Mouse (Mus musculus) CH12.LX (cell line): ENCODE measurements around the gene Nek1. TPM values are rescaled to one million over a fixed set of nuclear protein-coding genes. Genes with fewer than 3 reads are reported as not detected.

Experiments
- DNase-seq: peaks from one replicate; pipeline ENCODE4 v3.0.0-alpha.2; 2013; ENCODE audit errors: extremely low read depth
- H3K27ac ChIP-seq: 2 replicates; pipeline ENCODE4 v1.5.1; 2012; ENCODE audit warnings: low read depth, mild to moderate bottlenecking, control low read depth, moderate library complexity; ENCODE audit not compliant: insufficient read depth
- H3K27me3 ChIP-seq: replicated peaks from 2 replicates; pipeline ENCODE3; 2012; ENCODE audit warnings: inconsistent platforms
- H3K36me3 ChIP-seq, 2 experiments: replicated peaks in 1 of 2; 2 replicates each; pipeline versions ENCODE3 to v1.6.1; 2012; ENCODE audit warnings: inconsistent platforms in 1 of 2, low read length in 1 of 2, mild to moderate bottlenecking in 1 of 2, mixed read lengths in 1 of 2, moderate library complexity in 1 of 2; ENCODE audit not compliant: control insufficient read depth in 1 of 2, insufficient read depth in 1 of 2
- H3K4me1 ChIP-seq, 2 experiments: 2 replicates each; pipeline ENCODE4 v1.6.1; 2012; ENCODE audit warnings: inconsistent platforms in 1 of 2, moderate library complexity in 1 of 2; ENCODE audit not compliant: insufficient read depth in 2 of 2, control insufficient read depth in 1 of 2
- H3K4me2 ChIP-seq: 2 replicates; pipeline ENCODE4 v1.6.1; 2012; ENCODE audit warnings: low read depth, mild to moderate bottlenecking, control low read depth; ENCODE audit not compliant: poor library complexity, insufficient read depth, severe bottlenecking
- H3K4me3 ChIP-seq, 3 experiments: fragments of 150-350 bp in 1 of 3; sonication (generic) in 1 of 3; replicated peaks in 1 of 3; 2 replicates each; pipeline versions ENCODE3 to v1.5.1; 2011 to 2012; ENCODE audit warnings: low read depth in 2 of 3, low read length in 2 of 3, mild to moderate bottlenecking in 2 of 3, moderate library complexity in 2 of 3, control low read depth in 1 of 3, improper control_type of control experiment in 1 of 3, inconsistent platforms in 1 of 3, mixed read lengths in 1 of 3; ENCODE audit not compliant: poor library complexity in 1 of 3
- H3K79me2 ChIP-seq: replicated peaks from 2 replicates; pipeline ENCODE4 v1.6.1; 2012; ENCODE audit warnings: mild to moderate bottlenecking, moderate library complexity; ENCODE audit not compliant: control insufficient read depth, poor library complexity, insufficient read depth, severe bottlenecking; ENCODE audit errors: extremely low read depth
- H3K9ac ChIP-seq: 2 replicates; pipeline ENCODE4 v1.6.1; 2012; ENCODE audit warnings: low read depth, mild to moderate bottlenecking, control low read depth, moderate library complexity; ENCODE audit not compliant: insufficient read depth
- H3K9me3 ChIP-seq: replicated peaks from 2 replicates; pipeline ENCODE3; 2012; ENCODE audit warnings: low read length, inconsistent platforms, mixed read lengths
- BHLHE40 ChIP-seq: IDR thresholded peaks from 2 replicates; pipeline ENCODE4 v1.6.1; 2011; ENCODE audit warnings: mild to moderate bottlenecking, low read depth, low read length, improper control_type of control experiment
- CHD1 ChIP-seq: IDR thresholded peaks from 2 replicates; pipeline ENCODE4 v1.6.1; 2012; ENCODE audit warnings: low read depth, low read length, improper control_type of control experiment, inconsistent platforms
- CTCF ChIP-seq, 2 experiments: IDR thresholded peaks in 1 of 2; conservative IDR thresholded peaks in 1 of 2; 2 replicates each; pipeline ENCODE4 v1.5.1; 2011 to 2012; ENCODE audit warnings: low read depth in 2 of 2, low read length in 2 of 2, improper control_type of control experiment in 1 of 2, inconsistent platforms in 1 of 2, mild to moderate bottlenecking in 1 of 2, moderate library complexity in 1 of 2
- ELF1 ChIP-seq: IDR thresholded peaks from 2 replicates; pipeline ENCODE4 v1.6.1; 2014; ENCODE audit warnings: low read depth, mild to moderate bottlenecking, inconsistent platforms, low read length, improper control_type of control experiment
- EP300 ChIP-seq: IDR thresholded peaks from 2 replicates; pipeline ENCODE4 v1.6.1; 2011; ENCODE audit warnings: low read length, improper control_type of control experiment
- GABPA ChIP-seq: IDR thresholded peaks from 2 replicates; pipeline ENCODE4 v1.6.1; 2012; ENCODE audit warnings: low read depth, low read length, improper control_type of control experiment, inconsistent platforms; ENCODE audit not compliant: insufficient replicate concordance
- HCFC1 ChIP-seq: IDR thresholded peaks from 2 replicates; pipeline ENCODE4 v1.6.1; 2012; ENCODE audit warnings: low read depth, mild to moderate bottlenecking, inconsistent platforms, low read length, improper control_type of control experiment
- IRF4 ChIP-seq: IDR thresholded peaks from 2 replicates; pipeline ENCODE4 v1.6.1; 2014; ENCODE audit warnings: low read depth, mild to moderate bottlenecking, inconsistent platforms, low read length, improper control_type of control experiment
- JUN ChIP-seq: IDR thresholded peaks from 2 replicates; pipeline ENCODE4 v1.6.1; 2011; ENCODE audit warnings: low read depth, mild to moderate bottlenecking, low read length, improper control_type of control experiment, moderate library complexity; ENCODE audit not compliant: insufficient read depth
- JUND ChIP-seq: conservative IDR thresholded peaks from 2 replicates; pipeline ENCODE4 v1.6.1; 2011; ENCODE audit warnings: low read depth, low read length, improper control_type of control experiment
- MAFK ChIP-seq: IDR thresholded peaks from 2 replicates; pipeline ENCODE4 v1.6.1; 2011; ENCODE audit warnings: low read length, improper control_type of control experiment; ENCODE audit not compliant: insufficient replicate concordance
- MAZ ChIP-seq: IDR thresholded peaks from 2 replicates; pipeline ENCODE4 v1.6.1; 2012; ENCODE audit warnings: low read depth, mild to moderate bottlenecking, inconsistent platforms, low read length, improper control_type of control experiment, moderate library complexity
- MEF2A ChIP-seq: IDR thresholded peaks from 2 replicates; pipeline ENCODE4 v1.6.1; 2014; ENCODE audit warnings: low read depth, mild to moderate bottlenecking, inconsistent platforms, low read length, improper control_type of control experiment, borderline replicate concordance
- MXI1 ChIP-seq: IDR thresholded peaks from 2 replicates; pipeline ENCODE4 v1.6.1; 2011; ENCODE audit warnings: mild to moderate bottlenecking, low read depth, low read length, improper control_type of control experiment
- MYC ChIP-seq: IDR thresholded peaks from 2 replicates; pipeline ENCODE4 v1.6.1; 2011; ENCODE audit warnings: low read depth, mild to moderate bottlenecking, improper control_type of control experiment, low read length
- NRF1 ChIP-seq: IDR thresholded peaks from 2 replicates; pipeline ENCODE4 v1.6.1; 2014; ENCODE audit warnings: low read depth, mild to moderate bottlenecking, inconsistent platforms, low read length, improper control_type of control experiment, moderate library complexity
- PAX5 ChIP-seq: IDR thresholded peaks from 2 replicates; pipeline ENCODE4 v1.6.1; 2012; ENCODE audit warnings: low read length, inconsistent platforms, mixed read lengths
- POLR2AphosphoS2 ChIP-seq: IDR thresholded peaks from 2 replicates; pipeline ENCODE4 v1.6.1; 2011; ENCODE audit warnings: low read depth, low read length, improper control_type of control experiment
- RAD21 ChIP-seq: IDR thresholded peaks from 2 replicates; pipeline ENCODE4 v1.6.1; 2011; ENCODE audit warnings: low read depth, mild to moderate bottlenecking, low read length, improper control_type of control experiment, moderate library complexity
- RCOR1 ChIP-seq: conservative IDR thresholded peaks from 2 replicates; pipeline ENCODE4 v1.6.1; 2012; ENCODE audit warnings: low read depth, mild to moderate bottlenecking, inconsistent platforms, low read length, improper control_type of control experiment
- SIN3A ChIP-seq: IDR thresholded peaks from 2 replicates; pipeline ENCODE4 v1.6.1; 2012; ENCODE audit warnings: low read length, improper control_type of control experiment, inconsistent platforms
- SMC3 ChIP-seq: IDR thresholded peaks from 2 replicates; pipeline ENCODE4 v1.6.1; 2011; ENCODE audit warnings: low read depth, low read length, improper control_type of control experiment
- TBP ChIP-seq: conservative IDR thresholded peaks from 2 replicates; pipeline ENCODE4 v1.6.1; 2011; ENCODE audit warnings: low read depth, low read length, improper control_type of control experiment
- TCF12 ChIP-seq: IDR thresholded peaks from 2 replicates; pipeline ENCODE4 v1.6.1; 2014; ENCODE audit warnings: low read depth, mild to moderate bottlenecking, inconsistent platforms, low read length, improper control_type of control experiment
- UBTF ChIP-seq: IDR thresholded peaks from 2 replicates; pipeline ENCODE4 v1.6.1; 2012; ENCODE audit warnings: low read depth, mild to moderate bottlenecking, inconsistent platforms, low read length, improper control_type of control experiment, moderate library complexity
- USF1 ChIP-seq: IDR thresholded peaks from 2 replicates; pipeline ENCODE4 v1.6.1; 2014; ENCODE audit warnings: low read depth, mild to moderate bottlenecking, inconsistent platforms, low read length, improper control_type of control experiment
- USF2 ChIP-seq: conservative IDR thresholded peaks from 2 replicates; pipeline ENCODE4 v1.6.1; 2011; ENCODE audit warnings: low read depth, low read length, improper control_type of control experiment
- ZC3H11A ChIP-seq: IDR thresholded peaks from 2 replicates; pipeline ENCODE4 v1.6.1; 2012; ENCODE audit warnings: low read depth, mild to moderate bottlenecking, inconsistent platforms, low read length, improper control_type of control experiment
- ZNF384 ChIP-seq: IDR thresholded peaks from 2 replicates; pipeline ENCODE4 v1.6.1; 2012; ENCODE audit warnings: low read depth, low read length, improper control_type of control experiment, inconsistent platforms
- dilution Hi-C: fragments of 300-500 bp; cut with MboI; formaldehyde crosslinking; loops from 2 replicates; pipeline ENCODE4 v1.14.3; 2020; ENCODE audit warnings: low sequenced_read_pairs; ENCODE audit not compliant: extremely low pct_unique_long_range_greater_than_20kb, extremely low pct_ligation_motif_present
- in situ Hi-C: fragments of 300-500 bp; cut with MboI; formaldehyde crosslinking; loops from 3 replicates; pipeline ENCODE4 v1.14.3; 2019; ENCODE audit warnings: low sequenced_read_pairs, low pct_ligation_motif_present, low pct_unique_long_range_greater_than_20kb, mixed read lengths
- polyA plus RNA-seq: library from polyadenylated mRNA; unstranded; fragments of >175 nt; gene quantifications from 2 replicates; pipeline ENCODE4 v1.2.1, GENCODE M21; 2012; ENCODE audit warnings: low read depth; ENCODE audit not compliant: insufficient read length
- total RNA-seq, 2 experiments: library from RNA; depleted of rRNA; stranded (reverse); fragments of 300-350 nt in 1 of 2; fragments of >200 nt in 1 of 2; gene quantifications; 2 replicates each; pipeline ENCODE4 v1.2.3; 2012 to 2014

Nek1 gene
- total and polyA plus RNA-seq, 3 experiments, result 7.7 to 9.2 (median 9.1) TPM

DNA sequence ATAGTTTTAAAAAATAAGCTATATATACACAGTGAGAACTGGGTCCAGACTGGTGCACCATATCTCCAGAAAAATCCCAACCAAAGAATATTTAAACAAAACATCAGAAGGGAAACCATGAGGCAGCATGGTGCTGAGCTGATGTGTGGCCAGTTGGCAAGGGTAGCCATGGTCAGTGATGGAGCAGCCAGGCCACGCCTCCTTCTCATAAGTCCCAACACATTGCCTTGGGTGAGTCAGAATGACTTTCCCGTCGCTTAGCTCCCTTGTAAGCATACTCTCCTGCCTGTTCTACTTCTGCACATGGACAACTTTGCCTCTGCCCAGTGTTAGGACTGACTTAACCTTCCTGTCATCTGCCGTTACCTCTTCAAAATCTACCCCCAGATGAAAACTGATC, 118.9 kb downstream of the Nek1 start:
- DNase-seq, result no peak
- Histone ChIP-seq H3K27me3 (no peaks in the 10 kb centered on the region), H3K4me2 (no peak overlapping the region), H3K9ac (no peak overlapping the region)
- TF ChIP-seq UBTF (no peak), MXI1 (no peak), PAX5 (no peak), MYC (no peak), USF1 (no peak), ZC3H11A (no peak), JUND (no peak), IRF4 (no peak), ELF1 (no peak), RAD21 (no peak), USF2 (no peak), CHD1 (no peak), MEF2A (no peak), HCFC1 (no peak), POLR2AphosphoS2 (no peak), SMC3 (no peak), MAFK (no peak), SIN3A (no peak), TCF12 (no peak)
- TF ChIP-seq, all 38 proteins: peak for 0
- Histone ChIP-seq H3K79me2 (no peaks in the 10 kb centered on the region), H3K4me1 (no peaks in the 10 kb centered on the region), H3K36me3 (peaks cover 0 to 18% of the 10 kb centered on the region in 2 experiments), H3K4me3 (no peak overlapping the region), H3K9me3 (no peaks in the 10 kb centered on the region), H3K27ac (no peak overlapping the region)
- dilution Hi-C loops, result no loop called here
- in situ Hi-C loops, result no loop called here

DNA sequence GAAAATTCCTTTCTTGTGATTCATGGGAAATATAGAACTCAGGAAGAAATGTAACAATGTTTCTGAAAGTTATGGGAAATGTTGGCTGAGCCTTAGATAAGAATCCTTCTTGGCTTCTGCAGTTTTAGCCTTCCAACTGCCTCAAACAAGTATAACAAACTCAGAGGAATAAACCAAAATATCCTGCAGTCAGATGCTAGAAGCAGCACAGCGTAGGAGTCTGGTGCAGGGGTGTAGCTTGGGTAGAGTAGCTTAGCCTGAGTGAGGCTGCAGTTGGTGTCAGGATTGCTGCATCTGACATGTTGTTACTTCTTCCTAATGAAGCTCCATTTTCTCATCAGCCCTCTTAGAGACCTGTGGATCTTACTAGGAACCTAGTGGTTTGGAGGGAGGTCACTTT, 128.6 kb downstream of the Nek1 start:
- TF ChIP-seq NRF1 (no peak), TBP (no peak), POLR2AphosphoS2 (no peak), UBTF (no peak), SIN3A (no peak), MXI1 (no peak), CTCF (conservative IDR thresholded peaks at IDR 0.05 in 1 of 2, IDR thresholded peaks at IDR 0.05 in 1 of 2; ENCODE audit: low read depth in 2 of 2, low read length in 2 of 2) (no peak), EP300 (no peak), BHLHE40 (no peak), JUN (no peak), HCFC1 (no peak), ZNF384 (no peak), MAFK (no peak), ZC3H11A (no peak), MAZ (no peak), ELF1 (no peak), GABPA (no peak), RCOR1 (no peak), IRF4 (no peak), SMC3 (no peak)
- H3K27ac ChIP-seq, result no peak overlapping the region
- H3K27me3 ChIP-seq, result no peaks in the 10 kb centered on the region
- H3K9ac ChIP-seq, result no peak overlapping the region
- no peaks in the 10 kb centered on the region for H3K79me2 ChIP-seq
- no peak for DNase-seq
- peaks cover 3 to 24% of the 10 kb centered on the region in 2 experiments for H3K36me3 ChIP-seq
- dilution Hi-C loops, result no loop called here
- in situ Hi-C loops, result no loop called here
- H3K9me3 ChIP-seq, result no peaks in the 10 kb centered on the region
- H3K4me1 ChIP-seq, result no peaks in the 10 kb centered on the region
- no peak overlapping the region for H3K4me3 ChIP-seq
- H3K4me2 ChIP-seq, result no peak overlapping the region
